Mouse (Mus musculus) frontal cortex, adult (tissue): ENCODE measurements at regions not wholly inside any gene's neighbourhood (a gene's known extent, or its start where the extent isn't known, plus 50 kb on each side); places are given as distances from the start of the nearest gene placed in this dataset.

Experiments used
- ATAC-seq: cut with Nextera tagmentation; 2 replicates; pipeline ENCODE4 v1.9.2; 2017; ENCODE audit warnings: mild to moderate bottlenecking, moderate library complexity, mixed read lengths; ENCODE audit not compliant: low TSS enrichment

GRCm38 (mm10) chr14:89405011-89405712, 934.0 kb upstream of the Pcdh20 start:
- no peak for ATAC-seq

DNA sequence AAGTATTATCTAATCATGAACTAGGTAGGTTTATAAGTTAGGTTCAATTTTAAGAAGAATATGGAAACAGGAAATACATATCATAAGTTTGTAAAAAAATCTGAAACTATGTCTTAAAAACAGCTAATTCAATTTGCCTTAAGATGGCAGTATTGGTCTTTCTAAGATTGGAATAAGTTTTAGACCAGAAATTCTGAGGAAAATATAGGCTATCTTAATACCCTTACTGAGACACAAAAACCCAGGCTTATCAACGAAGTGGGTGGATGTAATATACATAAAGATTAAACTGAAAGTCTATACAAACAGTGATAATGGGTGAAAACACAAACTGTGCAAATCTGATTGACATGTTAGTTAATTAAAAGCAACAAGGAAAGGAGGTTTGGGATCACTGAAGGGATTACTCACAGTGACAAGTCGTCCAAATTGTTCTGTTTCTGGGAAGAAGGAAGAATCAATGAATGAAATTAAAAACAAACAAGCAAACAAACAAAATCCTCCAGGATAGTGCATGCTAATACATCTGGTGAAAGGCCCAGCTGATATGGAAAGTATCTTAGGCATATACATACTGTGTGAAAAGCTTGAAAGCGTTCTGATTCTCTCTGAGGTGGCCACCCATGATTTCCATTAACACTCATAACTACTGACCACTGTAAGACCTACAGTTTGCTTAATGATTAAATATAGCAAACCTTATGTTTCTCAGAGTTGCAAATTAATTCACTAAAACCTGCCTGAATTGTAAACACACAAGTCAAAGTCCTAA, 931.6 kb upstream of the Pcdh20 start:
- peak; percentile 44 for ATAC-seq

DNA sequence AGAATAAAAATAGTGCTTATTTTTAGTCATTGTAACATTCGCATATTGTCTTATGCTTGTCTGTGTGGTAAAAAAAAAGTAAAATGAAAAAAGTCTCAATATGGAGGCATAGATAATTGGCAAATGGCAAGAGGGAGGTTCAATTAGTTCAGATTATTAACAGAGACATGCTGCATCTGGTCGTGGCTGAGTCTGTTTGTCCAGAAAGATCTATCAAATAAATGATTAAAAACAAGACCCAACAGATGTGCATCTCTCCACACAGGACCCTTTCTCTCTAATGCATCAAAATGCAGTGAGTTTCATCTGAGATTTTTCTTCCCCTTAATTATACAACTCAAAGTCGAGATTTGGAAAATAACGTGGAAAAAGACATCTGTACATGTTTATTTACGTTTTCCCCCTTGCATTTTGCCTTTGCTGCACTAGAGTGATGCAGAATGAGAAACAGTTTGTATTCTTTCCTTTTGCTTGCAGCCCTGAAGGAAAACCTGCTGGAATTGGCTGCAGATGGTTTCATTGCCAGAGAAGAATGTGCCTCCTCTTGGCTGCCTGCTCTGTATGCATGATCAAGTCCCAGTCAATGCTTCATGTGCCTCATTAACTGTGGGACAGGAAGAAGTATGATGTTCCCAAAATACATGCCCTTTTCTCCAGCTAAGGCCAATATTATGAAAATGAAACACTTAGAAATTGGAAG, 886.0 kb upstream of the Pcdh20 start:
- no peak for ATAC-seq

DNA sequence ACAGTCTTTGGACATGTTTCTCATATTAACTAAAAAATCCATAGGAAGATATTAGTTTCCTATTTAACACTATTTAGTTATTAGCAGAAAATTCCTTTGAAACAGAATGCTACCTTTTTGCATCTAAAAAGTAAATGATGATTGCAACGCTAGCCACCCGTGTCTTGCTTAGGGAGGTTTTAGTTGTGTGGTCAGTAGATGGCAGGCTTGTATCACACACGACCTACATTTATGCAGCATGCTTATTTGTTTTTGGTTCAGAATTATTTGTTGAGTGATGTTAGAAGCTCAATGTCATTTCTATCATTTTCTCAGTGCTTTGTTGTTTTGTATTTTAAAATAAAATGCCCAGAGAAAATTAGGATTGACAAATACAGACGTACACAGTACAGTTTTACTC, 876.8 kb upstream of the Pcdh20 start:
- ATAC-seq: peak; percentile 76; the same call in 1 of the 2 replicates

- no peak for ATAC-seq
These were observed 853.9 kb upstream of the Pcdh20 start for GRCm38 (mm10) chr14:89325116-89325515.

GRCm38 (mm10) chr14:89308506-89308905, 837.3 kb upstream of the Pcdh20 start:
- ATAC-seq: no peak
